In genomic region chr4:153236680-153237079, GRCm38 (mm10) we compare ENCODE assay signal across 11 mouse cellular contexts.
DNase-seq lines count a peak whose midpoint lies in the region; ATAC-seq lines count a peak whose summit lies in the region.
"Had no signal": no experiment of that assay in that cellular context is flagged by ENCODE, and none has a peak within 500 bp of the region (broad histone marks: within the 10 kb centered on the region; RNA-seq: fewer than 3 reads in every experiment).

No protein-coding gene starts in this region.

- H3K27ac ChIP-seq in liver, embryonic 11.5 days (ENCODE audit: low read depth, low read length): no peak overlapping the region
- peak overlapping the region; percentile 48; the same call in 1 of the 2 replicates for H3K27ac ChIP-seq in embryonic facial prominence, embryonic 10.5 days (replicated peaks)
- no peak overlapping the region for H3K27ac ChIP-seq in limb, embryonic 10.5 days
- H3K27ac ChIP-seq in stomach, embryonic 16.5 days (ENCODE audit: low read length): no peak overlapping the region

- ATAC-seq in liver, embryonic 11.5 days (replicated peaks; ENCODE audit: low FRiP score): no peak
- ATAC-seq in stomach, embryonic 16.5 days (ENCODE audit: insufficient read depth, low FRiP score): no peak
- ATAC-seq: Patski had no signal

- 14% methylated on average over 12 of the region's 12 CpGs for WGBS in liver, embryonic 11.5 days
- WGBS in embryonic facial prominence, embryonic 10.5 days: 5% methylated on average over 12 of the region's 12 CpGs
- 10% methylated on average over 12 of the region's 12 CpGs for WGBS in limb, embryonic 10.5 days
- WGBS in stomach, embryonic 16.5 days: 9% methylated on average over 12 of the region's 12 CpGs

- H3K27me3 ChIP-seq in liver, embryonic 11.5 days (replicated peaks; ENCODE audit: control insufficient read depth, insufficient read depth, low read length): no peaks in the 10 kb centered on the region
- no peaks in the 10 kb centered on the region for H3K27me3 ChIP-seq in embryonic facial prominence, embryonic 10.5 days (replicated peaks; ENCODE audit: low read depth, poor library complexity, severe bottlenecking)
- peaks cover 6% of the 10 kb centered on the region; the same call in 1 of the 2 replicates for H3K27me3 ChIP-seq in limb, embryonic 10.5 days (ENCODE audit: low read depth, poor library complexity, severe bottlenecking)
- no peaks in the 10 kb centered on the region for H3K27me3 ChIP-seq in stomach, embryonic 16.5 days (ENCODE audit: control insufficient read depth, insufficient read depth, low read length)
- H3K27me3 ChIP-seq: megakaryocyte, embryonic 14.5 days; Patski had no signal

- no peak overlapping the region for H3K4me2 ChIP-seq in liver, embryonic 11.5 days
- H3K4me2 ChIP-seq in stomach, embryonic 16.5 days (ENCODE audit: low read depth, low read length): peak overlapping the region; percentile 7; the same call in 1 of the 2 replicates

- no peaks in the 10 kb centered on the region for H3K9me3 ChIP-seq in liver, embryonic 11.5 days (ENCODE audit: control insufficient read depth, low read length)
- peaks cover 6% of the 10 kb centered on the region; the same call in 1 of the 2 replicates for H3K9me3 ChIP-seq in embryonic facial prominence, embryonic 10.5 days
- no peaks in the 10 kb centered on the region for H3K9me3 ChIP-seq in limb, embryonic 10.5 days (replicated peaks)
- 0 out of 2 replicates have a peak, but pooled peaks cover 4% of the 10 kb centered on the region for H3K9me3 ChIP-seq in stomach, embryonic 16.5 days (replicated peaks; ENCODE audit: control insufficient read depth, low read length)

- no peak overlapping the region for H3K4me3 ChIP-seq in liver, embryonic 11.5 days (ENCODE audit: low read depth, low read length)
- H3K4me3 ChIP-seq in embryonic facial prominence, embryonic 10.5 days: peak overlapping the region; percentile 36
- H3K4me3 ChIP-seq in limb, embryonic 10.5 days: peak overlapping the region; percentile 18; the same call in 1 of the 2 replicates
- no peak overlapping the region for H3K4me3 ChIP-seq in stomach, embryonic 16.5 days (replicated peaks; ENCODE audit: low read length)
- H3K4me3 ChIP-seq: megakaryocyte, embryonic 14.5 days had no signal

- no peak overlapping the region for H3K9ac ChIP-seq in liver, embryonic 11.5 days (ENCODE audit: low read depth, low read length)
- no peak overlapping the region for H3K9ac ChIP-seq in stomach, embryonic 16.5 days (ENCODE audit: low read length)

- H3K36me3 ChIP-seq in liver, embryonic 11.5 days (ENCODE audit: control insufficient read depth, insufficient read depth, low read length): no peaks in the 10 kb centered on the region
- no peaks in the 10 kb centered on the region for H3K36me3 ChIP-seq in embryonic facial prominence, embryonic 10.5 days (replicated peaks)
- no peaks in the 10 kb centered on the region for H3K36me3 ChIP-seq in limb, embryonic 10.5 days
- H3K36me3 ChIP-seq in stomach, embryonic 16.5 days (ENCODE audit: control insufficient read depth, insufficient read depth, low read length): no peaks in the 10 kb centered on the region

- peak; percentile 24 for DNase-seq in liver
- no peak for DNase-seq in liver, embryonic 11.5 days (ENCODE audit: low spot score)
- DNase-seq in embryonic facial prominence, embryonic 10.5 days (ENCODE audit: low spot score): peak; percentile 81
- DNase-seq in limb, embryonic 10.5 days (ENCODE audit: low spot score): peak; percentile 73
- no peak for DNase-seq in thymus, postnatal 4 days
- DNase-seq in right cerebral cortex, adult 2 months (ENCODE audit: low spot score in 2 of 2): no peak
- DNase-seq: cerebellum, adult 8-10 months; heart, postnatal 36 days had no signal

- no peaks in the 10 kb centered on the region for H3K4me1 ChIP-seq in liver, embryonic 11.5 days (replicated peaks; ENCODE audit: control insufficient read depth, insufficient read depth, low read length)
- H3K4me1 ChIP-seq in embryonic facial prominence, embryonic 10.5 days: peaks cover 28% of the 10 kb centered on the region
- H3K4me1 ChIP-seq in limb, embryonic 10.5 days: peaks cover 28% of the 10 kb centered on the region
- H3K4me1 ChIP-seq in stomach, embryonic 16.5 days (ENCODE audit: control insufficient read depth, insufficient read depth, low read length): no peaks in the 10 kb centered on the region
- H3K4me1 ChIP-seq: megakaryocyte, embryonic 14.5 days had no signal

Comparison
In these comparisons a context has a peak if more than half of its experiments do, and no peak if none do; other contexts are left out.
1. DNase-seq: peak in liver (single experiment), embryonic facial prominence, embryonic 10.5 days (single experiment) and limb, embryonic 10.5 days (single experiment); none in liver, embryonic 11.5 days (single experiment), thymus, postnatal 4 days (single experiment) and right cerebral cortex, adult 2 months (0 of 2).
2. H3K4me3 ChIP-seq: peak in embryonic facial prominence, embryonic 10.5 days (single experiment) and limb, embryonic 10.5 days (single experiment); none in liver, embryonic 11.5 days (single experiment) and stomach, embryonic 16.5 days (single experiment).